Mouse (Mus musculus) CH12.LX (cell line): ENCODE results near the gene Baz2b. TPM values are rescaled to one million over a fixed set of nuclear protein-coding genes. Genes with fewer than 3 reads are reported as not detected.

Experiments
- DNase-seq: peaks from one replicate; pipeline ENCODE4 v3.0.0-alpha.2; 2013; ENCODE audit errors: extremely low read depth
- H3K27ac ChIP-seq: 2 replicates; pipeline ENCODE4 v1.5.1; 2012; ENCODE audit warnings: low read depth, mild to moderate bottlenecking, control low read depth, moderate library complexity; ENCODE audit not compliant: insufficient read depth
- H3K27me3 ChIP-seq: replicated peaks from 2 replicates; pipeline ENCODE3; 2012; ENCODE audit warnings: inconsistent platforms
- H3K36me3 ChIP-seq, 2 experiments: replicated peaks in 1 of 2; 2 replicates each; pipeline versions ENCODE3 to v1.6.1; 2012; ENCODE audit warnings: inconsistent platforms in 1 of 2, low read length in 1 of 2, mild to moderate bottlenecking in 1 of 2, mixed read lengths in 1 of 2, moderate library complexity in 1 of 2; ENCODE audit not compliant: control insufficient read depth in 1 of 2, insufficient read depth in 1 of 2
- H3K4me1 ChIP-seq, 2 experiments: 2 replicates each; pipeline ENCODE4 v1.6.1; 2012; ENCODE audit warnings: inconsistent platforms in 1 of 2, moderate library complexity in 1 of 2; ENCODE audit not compliant: insufficient read depth in 2 of 2, control insufficient read depth in 1 of 2
- H3K4me2 ChIP-seq: 2 replicates; pipeline ENCODE4 v1.6.1; 2012; ENCODE audit warnings: low read depth, mild to moderate bottlenecking, control low read depth; ENCODE audit not compliant: poor library complexity, insufficient read depth, severe bottlenecking
- H3K4me3 ChIP-seq, 3 experiments: fragments of 150-350 bp in 1 of 3; sonication (generic) in 1 of 3; replicated peaks in 1 of 3; 2 replicates each; pipeline versions ENCODE3 to v1.5.1; 2011 to 2012; ENCODE audit warnings: low read depth in 2 of 3, low read length in 2 of 3, mild to moderate bottlenecking in 2 of 3, moderate library complexity in 2 of 3, control low read depth in 1 of 3, improper control_type of control experiment in 1 of 3, inconsistent platforms in 1 of 3, mixed read lengths in 1 of 3; ENCODE audit not compliant: poor library complexity in 1 of 3
- H3K79me2 ChIP-seq: replicated peaks from 2 replicates; pipeline ENCODE4 v1.6.1; 2012; ENCODE audit warnings: mild to moderate bottlenecking, moderate library complexity; ENCODE audit not compliant: control insufficient read depth, poor library complexity, insufficient read depth, severe bottlenecking; ENCODE audit errors: extremely low read depth
- H3K9ac ChIP-seq: 2 replicates; pipeline ENCODE4 v1.6.1; 2012; ENCODE audit warnings: low read depth, mild to moderate bottlenecking, control low read depth, moderate library complexity; ENCODE audit not compliant: insufficient read depth
- H3K9me3 ChIP-seq: replicated peaks from 2 replicates; pipeline ENCODE3; 2012; ENCODE audit warnings: low read length, inconsistent platforms, mixed read lengths
- BHLHE40 ChIP-seq: IDR thresholded peaks from 2 replicates; pipeline ENCODE4 v1.6.1; 2011; ENCODE audit warnings: mild to moderate bottlenecking, low read depth, low read length, improper control_type of control experiment
- CHD1 ChIP-seq: IDR thresholded peaks from 2 replicates; pipeline ENCODE4 v1.6.1; 2012; ENCODE audit warnings: low read depth, low read length, improper control_type of control experiment, inconsistent platforms
- E2F4 ChIP-seq: IDR thresholded peaks from 2 replicates; pipeline ENCODE4 v1.6.1; 2011; ENCODE audit warnings: low read depth, low read length, improper control_type of control experiment; ENCODE audit not compliant: insufficient replicate concordance
- ELF1 ChIP-seq: IDR thresholded peaks from 2 replicates; pipeline ENCODE4 v1.6.1; 2014; ENCODE audit warnings: low read depth, mild to moderate bottlenecking, inconsistent platforms, low read length, improper control_type of control experiment
- EP300 ChIP-seq: IDR thresholded peaks from 2 replicates; pipeline ENCODE4 v1.6.1; 2011; ENCODE audit warnings: low read length, improper control_type of control experiment
- ETS1 ChIP-seq: conservative IDR thresholded peaks from 2 replicates; pipeline ENCODE4 v1.6.1; 2012; ENCODE audit warnings: low read depth, mild to moderate bottlenecking, inconsistent platforms, low read length, improper control_type of control experiment, moderate library complexity
- HCFC1 ChIP-seq: IDR thresholded peaks from 2 replicates; pipeline ENCODE4 v1.6.1; 2012; ENCODE audit warnings: low read depth, mild to moderate bottlenecking, inconsistent platforms, low read length, improper control_type of control experiment
- IRF4 ChIP-seq: IDR thresholded peaks from 2 replicates; pipeline ENCODE4 v1.6.1; 2014; ENCODE audit warnings: low read depth, mild to moderate bottlenecking, inconsistent platforms, low read length, improper control_type of control experiment
- KAT2A ChIP-seq: IDR thresholded peaks from 2 replicates; pipeline ENCODE4 v1.6.1; 2012; ENCODE audit warnings: low read length, improper control_type of control experiment, inconsistent platforms; ENCODE audit not compliant: insufficient replicate concordance
- MAZ ChIP-seq: IDR thresholded peaks from 2 replicates; pipeline ENCODE4 v1.6.1; 2012; ENCODE audit warnings: low read depth, mild to moderate bottlenecking, inconsistent platforms, low read length, improper control_type of control experiment, moderate library complexity
- MYC ChIP-seq: IDR thresholded peaks from 2 replicates; pipeline ENCODE4 v1.6.1; 2011; ENCODE audit warnings: low read depth, mild to moderate bottlenecking, improper control_type of control experiment, low read length
- NELFE ChIP-seq: IDR thresholded peaks from 2 replicates; pipeline ENCODE4 v1.6.1; 2011; ENCODE audit warnings: low read depth, low read length, improper control_type of control experiment
- PAX5 ChIP-seq: IDR thresholded peaks from 2 replicates; pipeline ENCODE4 v1.6.1; 2012; ENCODE audit warnings: low read length, inconsistent platforms, mixed read lengths
- POLR2A ChIP-seq: IDR thresholded peaks from 2 replicates; pipeline ENCODE4 v1.6.1; 2011; ENCODE audit warnings: low read depth, mild to moderate bottlenecking, improper control_type of control experiment, low read length
- POLR2AphosphoS2 ChIP-seq: IDR thresholded peaks from 2 replicates; pipeline ENCODE4 v1.6.1; 2011; ENCODE audit warnings: low read depth, low read length, improper control_type of control experiment
- RAD21 ChIP-seq: IDR thresholded peaks from 2 replicates; pipeline ENCODE4 v1.6.1; 2011; ENCODE audit warnings: low read depth, mild to moderate bottlenecking, low read length, improper control_type of control experiment, moderate library complexity
- SIN3A ChIP-seq: IDR thresholded peaks from 2 replicates; pipeline ENCODE4 v1.6.1; 2012; ENCODE audit warnings: low read length, improper control_type of control experiment, inconsistent platforms
- UBTF ChIP-seq: IDR thresholded peaks from 2 replicates; pipeline ENCODE4 v1.6.1; 2012; ENCODE audit warnings: low read depth, mild to moderate bottlenecking, inconsistent platforms, low read length, improper control_type of control experiment, moderate library complexity
- USF2 ChIP-seq: conservative IDR thresholded peaks from 2 replicates; pipeline ENCODE4 v1.6.1; 2011; ENCODE audit warnings: low read depth, low read length, improper control_type of control experiment
- ZKSCAN1 ChIP-seq: IDR thresholded peaks from 2 replicates; pipeline ENCODE4 v1.6.1; 2012; ENCODE audit warnings: low read depth, inconsistent platforms, low read length, improper control_type of control experiment, borderline replicate concordance
- ZMIZ1 ChIP-seq: IDR thresholded peaks from 2 replicates; pipeline ENCODE4 v1.6.1; 2012; ENCODE audit warnings: low read depth, mild to moderate bottlenecking, inconsistent platforms, low read length, improper control_type of control experiment
- dilution Hi-C: fragments of 300-500 bp; cut with MboI; formaldehyde crosslinking; loops from 2 replicates; pipeline ENCODE4 v1.14.3; 2020; ENCODE audit warnings: low sequenced_read_pairs; ENCODE audit not compliant: extremely low pct_unique_long_range_greater_than_20kb, extremely low pct_ligation_motif_present
- in situ Hi-C: fragments of 300-500 bp; cut with MboI; formaldehyde crosslinking; loops from 3 replicates; pipeline ENCODE4 v1.14.3; 2019; ENCODE audit warnings: low sequenced_read_pairs, low pct_ligation_motif_present, low pct_unique_long_range_greater_than_20kb, mixed read lengths
- polyA plus RNA-seq: library from polyadenylated mRNA; unstranded; fragments of >175 nt; gene quantifications from 2 replicates; pipeline ENCODE4 v1.2.1, GENCODE M21; 2012; ENCODE audit warnings: low read depth; ENCODE audit not compliant: insufficient read length
- total RNA-seq, 2 experiments: library from RNA; depleted of rRNA; stranded (reverse); fragments of 300-350 nt in 1 of 2; fragments of >200 nt in 1 of 2; gene quantifications; 2 replicates each; pipeline ENCODE4 v1.2.3; 2012 to 2014

The Baz2b gene
- total and polyA plus RNA-seq, 3 experiments = 17.3 to 36.3 (median 31.9) TPM

DNA sequence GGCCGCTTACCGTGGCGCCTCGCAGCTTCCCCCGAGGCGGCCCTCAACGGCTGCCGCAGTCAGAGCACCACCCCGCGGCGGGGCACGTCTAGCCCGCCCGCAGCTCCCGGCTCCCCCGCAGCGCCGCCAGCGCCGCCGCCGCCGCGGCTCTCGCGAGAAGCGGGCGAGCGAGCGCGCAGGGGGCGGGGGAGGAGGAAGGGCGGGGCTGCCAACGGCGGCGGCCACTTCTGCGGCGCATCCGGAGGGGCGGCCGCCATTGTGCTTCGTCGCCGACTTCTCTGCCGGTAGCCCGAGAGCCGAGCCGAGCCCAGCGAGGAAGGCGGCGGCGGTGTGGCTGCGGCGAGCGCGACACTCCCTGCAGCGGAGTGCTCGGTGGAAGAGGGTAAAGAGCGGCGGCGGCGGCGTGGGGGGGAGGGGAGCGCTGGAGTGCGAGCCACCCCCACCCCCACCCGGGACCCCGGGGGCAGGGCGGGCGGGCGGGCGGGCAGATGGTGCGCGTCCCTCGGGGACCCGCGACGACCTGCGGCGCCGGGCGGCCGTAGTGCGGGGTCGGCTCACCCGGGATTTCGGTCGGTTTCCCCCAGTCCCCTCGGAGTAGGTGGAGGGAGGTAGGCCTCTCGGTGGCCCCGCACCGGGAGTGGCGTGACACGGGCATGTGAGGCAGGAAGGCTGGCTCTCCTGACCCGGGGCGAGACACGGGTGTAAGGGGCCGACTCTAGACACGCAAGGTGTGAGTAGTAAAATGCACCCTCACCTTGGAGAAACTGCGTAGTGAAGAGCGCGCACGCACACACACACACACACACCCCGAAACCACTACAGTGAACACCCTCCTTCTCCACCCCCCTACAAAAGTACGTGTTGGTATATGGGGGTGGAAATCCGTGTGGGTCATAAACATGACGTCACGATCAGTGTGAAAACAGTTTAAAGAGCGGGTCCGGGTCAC lies at the start of gene Baz2b, which contains the start of gene March7 (continued):
- TF ChIP-seq SIN3A = peak; percentile 34
- TF ChIP-seq, all 38 proteins: peak for 17

- Histone ChIP-seq H3K27me3 (no peaks in the 10 kb centered on the region), H3K4me2 (no peak overlapping the region), H3K27ac (no peak overlapping the region), H3K4me1 (no peaks in the 10 kb centered on the region), H3K9me3 (peaks cover 2% of the 10 kb centered on the region), H3K36me3 (no peaks in the 10 kb centered on the region), H3K4me3 (no peak overlapping the region), H3K79me2 (no peaks in the 10 kb centered on the region), H3K9ac (no peak overlapping the region)
- no peak for TF ChIP-seq POLR2A
- TF ChIP-seq EP300 = no peak
- no peak for TF ChIP-seq POLR2AphosphoS2
- no peak for TF ChIP-seq ZKSCAN1
- dilution Hi-C loops = no loop called here
- in situ Hi-C loops = no loop called here
- DNase-seq = no peak
Measured at GRCm38 (mm10) chr2:60259186-60259585, 49.5 kb upstream of the Baz2b start.

GRCm38 (mm10) chr2:60256751-60257150 lies 47.1 kb upstream of the Baz2b start:
- Histone ChIP-seq H3K27ac (no peak overlapping the region), H3K9me3 (peaks cover 2% of the 10 kb centered on the region), H3K79me2 (no peaks in the 10 kb centered on the region), H3K9ac (no peak overlapping the region), H3K36me3 (peaks cover 0 to 8% of the 10 kb centered on the region in 2 experiments), H3K4me1 (peaks cover 0 to 11% of the 10 kb centered on the region in 2 experiments; a peak in 1 of 4 replicates), H3K27me3 (no peaks in the 10 kb centered on the region), H3K4me3 (no peak overlapping the region), H3K4me2 (no peak overlapping the region)
- dilution Hi-C loops = no loop called here
- TF ChIP-seq UBTF (no peak), IRF4 (no peak), EP300 (no peak), ETS1 (no peak), RAD21 (no peak), USF2 (no peak), ELF1 (no peak), CHD1 (no peak), PAX5 (no peak), ZMIZ1 (no peak), NELFE (no peak), E2F4 (no peak), MYC (no peak), BHLHE40 (no peak), MAZ (no peak), POLR2A (no peak), HCFC1 (no peak), SIN3A (no peak), KAT2A (no peak)
- DNase-seq = no peak
- in situ Hi-C loops = no loop called here
